Mouse (Mus musculus) retina, embryonic 14.5 days (tissue): ENCODE data around the gene Col4a3.

Experiments
- DNase-seq: peaks from one replicate; pipeline ENCODE4 v3.0.0-alpha.2; 2015; ENCODE audit warnings: low spot score

The Col4a3 gene

GRCm38 (mm10) chr1:82771022-82771586, 184.4 kb downstream of the Col4a3 start, which contains the start of gene Gm47791:
Gm47791 (minus strand) TSS chr1:82771243.
- no peak for DNase-seq
